Mouse (Mus musculus) heart, embryonic 13.5 days (tissue): Measurements from ENCODE around the gene Cyld. TPM values are rescaled to one million over a fixed set of nuclear protein-coding genes. Genes with fewer than 3 reads are reported as not detected.
"Not testable (repeated sequence)": the region's sequence is repeated elsewhere in the genome, so short reads cannot be mapped to it uniquely, and the experiment has no call there.

Source experiments
- ATAC-seq: fragments of 200-750 bp; cut with Nextera tagmentation; 2 replicates; pipeline ENCODE4 v1.8.0; 2017; ENCODE audit warnings: moderate TSS enrichment; ENCODE audit not compliant: insufficient number of reproducible peaks, low FRiP score, low TSS enrichment; ENCODE audit errors: extremely low read depth
- H3K27ac ChIP-seq: fragments of 300-500 bp; sonication (generic); replicated peaks from 2 replicates; pipeline ENCODE4 v1.5.1; 2015; ENCODE audit warnings: moderate library complexity, mild to moderate bottlenecking, inconsistent platforms
- H3K27me3 ChIP-seq: fragments of 300-500 bp; sonication (generic); replicated peaks from 2 replicates; pipeline ENCODE4 v1.6.1; 2015; ENCODE audit warnings: mild to moderate bottlenecking, inconsistent platforms
- H3K36me3 ChIP-seq: fragments of 300-500 bp; sonication (generic); 2 replicates; pipeline ENCODE4 v1.6.1; 2015; ENCODE audit warnings: mild to moderate bottlenecking, inconsistent platforms
- H3K4me1 ChIP-seq: fragments of 300-500 bp; sonication (generic); 2 replicates; pipeline ENCODE4 v1.6.1; 2015; ENCODE audit warnings: inconsistent platforms
- H3K4me2 ChIP-seq: fragments of 300-500 bp; sonication (generic); 2 replicates; pipeline ENCODE4 v1.6.1; 2015; ENCODE audit warnings: inconsistent platforms, mild to moderate bottlenecking, moderate library complexity
- H3K4me3 ChIP-seq: fragments of 300-500 bp; sonication (generic); 2 replicates; pipeline ENCODE4 v1.5.1; 2015; ENCODE audit warnings: moderate library complexity, mild to moderate bottlenecking, inconsistent platforms
- H3K9ac ChIP-seq: fragments of 300-500 bp; sonication (generic); 2 replicates; pipeline ENCODE4 v1.6.1; 2015; ENCODE audit warnings: inconsistent platforms, mild to moderate bottlenecking, moderate library complexity
- H3K9me3 ChIP-seq: fragments of 300-500 bp; sonication (generic); 2 replicates; pipeline ENCODE4 v1.6.1; 2016; ENCODE audit warnings: inconsistent platforms
- WGBS: fragments of 180-500 bp; shearing (Covaris S2); methylation state at CpG from one replicate; pipeline ENCODE4 v1.1.7; 2015; ENCODE audit warnings: mixed read lengths; 5-methylcytosine and 5-hydroxymethylcytosine counted together
- polyA plus RNA-seq: library from polyadenylated mRNA; unstranded; fragments of >200 nt; fragmentation: Nextera tagmentation; extraction: Ambion mirVana; gene quantifications from 2 replicates; pipeline ENCODE4 v1.2.1, GENCODE M21; 2015

Gene Cyld
- polyA plus RNA-seq = 8.1 and 8.8 TPM in 2 replicates

- H3K9me3 ChIP-seq = no peaks in the 10 kb centered on the region
- peak within 1 kb of the TSS; percentile 95 for H3K9ac ChIP-seq
- H3K4me3 ChIP-seq = peak within 1 kb of the TSS; percentile 90
- peak within 1 kb of the TSS; percentile 89 for H3K4me2 ChIP-seq
- WGBS = under 1% methylated on average over 79 of the region's 80 CpGs
- H3K27ac ChIP-seq = peak within 1 kb of the TSS; percentile 74
- H3K36me3 ChIP-seq = no peaks in the 10 kb centered on the region
- H3K27me3 ChIP-seq = no peaks in the 10 kb centered on the region; the same call in 1 of the 2 replicates
- peak; percentile 99 for ATAC-seq
- H3K4me1 ChIP-seq = peaks cover 16% of the 10 kb centered on the region
Measured at GRCm38 (mm10) chr8:88696721-88697641, at the start of gene Cyld. TSS of gene Cyld (plus strand) at chr8:88697028.

DNA sequence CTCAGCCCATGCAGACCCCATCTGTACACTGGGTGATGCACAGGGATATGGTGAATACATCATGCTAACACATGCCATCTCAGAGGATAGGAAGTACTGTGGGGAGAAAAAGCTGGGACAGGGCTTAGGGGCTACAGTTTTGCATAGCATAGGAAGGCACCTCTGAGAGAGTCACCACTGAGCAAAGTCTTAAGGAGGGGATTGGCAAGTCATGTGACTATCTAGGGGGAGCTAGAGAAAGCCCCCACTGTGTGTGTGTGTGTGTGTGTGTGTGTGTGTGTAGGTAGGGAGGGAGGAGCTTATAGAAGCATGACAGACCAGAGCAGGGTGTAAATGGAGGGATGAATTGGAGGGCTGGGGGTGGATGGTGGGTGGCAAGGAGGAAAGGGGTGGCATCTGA lies 48.5 kb upstream of the Cyld start:
- Histone ChIP-seq H3K4me1 (peaks cover 12% of the 10 kb centered on the region), H3K4me2 (no peak overlapping the region), H3K27ac (no peak overlapping the region), H3K27me3 (peaks cover 29% of the 10 kb centered on the region), H3K9ac (no peak overlapping the region), H3K36me3 (no peaks in the 10 kb centered on the region), H3K9me3 (no peaks in the 10 kb centered on the region), H3K4me3 (no peak overlapping the region)
- no peak for ATAC-seq

- Histone ChIP-seq H3K27me3 (peaks cover 29% of the 10 kb centered on the region), H3K4me1 (peaks cover 12% of the 10 kb centered on the region), H3K36me3 (no peaks in the 10 kb centered on the region), H3K27ac (no peak overlapping the region), H3K4me3 (no peak overlapping the region), H3K9me3 (no peaks in the 10 kb centered on the region), H3K4me2 (no peak overlapping the region), H3K9ac (no peak overlapping the region)
- ATAC-seq = no peak
- 63% methylated on average over 6 of the region's 6 CpGs for WGBS
Measured at GRCm38 (mm10) chr8:88650016-88650708, 46.7 kb upstream of the Cyld start.

- not testable (repeated sequence) for H3K9me3 ChIP-seq, H3K4me3 ChIP-seq, H3K9ac ChIP-seq, H3K27ac ChIP-seq, H3K4me2 ChIP-seq, ATAC-seq, H3K36me3 ChIP-seq
- Histone ChIP-seq H3K27me3 (peaks cover 29% of the 10 kb centered on the region), H3K4me1 (peaks cover 12% of the 10 kb centered on the region)
- WGBS = 51% methylated on average over 4 of the region's 4 CpGs
Measured at GRCm38 (mm10) chr8:88651122-88651521, 45.7 kb upstream of the Cyld start.

GRCm38 (mm10) chr8:88655334-88655733 lies 41.5 kb upstream of the Cyld start:
- H3K4me2 ChIP-seq = no peak overlapping the region
- peaks cover 3% of the 10 kb centered on the region; the same call in 1 of the 2 replicates for H3K27me3 ChIP-seq
- no peak overlapping the region for H3K27ac ChIP-seq
- no peak overlapping the region for H3K9ac ChIP-seq
- H3K36me3 ChIP-seq = no peaks in the 10 kb centered on the region
- ATAC-seq = no peak
- H3K4me1 ChIP-seq = no peaks in the 10 kb centered on the region
- no peaks in the 10 kb centered on the region; the same call in 1 of the 2 replicates for H3K9me3 ChIP-seq
- no peak overlapping the region for H3K4me3 ChIP-seq

GRCm38 (mm10) chr8:88659873-88660272 lies 37.0 kb upstream of the Cyld start:
- 85% methylated on average over 3 of the region's 3 CpGs for WGBS

DNA sequence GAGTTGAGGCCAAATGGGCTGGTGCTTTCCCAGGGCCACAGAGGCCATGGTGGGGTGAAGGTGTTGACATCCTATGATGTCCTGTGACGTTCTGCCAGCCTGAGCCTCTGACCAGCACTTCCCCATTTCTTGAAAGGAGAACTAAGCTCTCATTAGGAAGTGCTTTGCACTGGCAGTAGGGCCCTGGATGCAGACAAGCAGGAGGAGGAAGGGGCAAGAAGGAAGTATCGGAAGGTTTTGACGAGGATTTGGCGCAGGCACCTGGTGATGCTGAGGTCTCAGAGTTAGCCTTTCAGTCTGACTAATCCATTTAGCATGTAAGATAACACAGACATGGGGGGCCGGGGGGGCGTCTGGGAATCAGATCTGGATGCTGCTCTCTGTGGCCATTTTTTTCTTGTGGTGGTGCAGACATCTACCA lies 34.4 kb upstream of the Cyld start:
- H3K27me3 ChIP-seq = peaks cover 15% of the 10 kb centered on the region
- no peak overlapping the region for H3K4me2 ChIP-seq
- no peaks in the 10 kb centered on the region for H3K9me3 ChIP-seq
- H3K27ac ChIP-seq = no peak overlapping the region
- no peak overlapping the region for H3K9ac ChIP-seq
- no peaks in the 10 kb centered on the region for H3K36me3 ChIP-seq
- no peaks in the 10 kb centered on the region for H3K4me1 ChIP-seq
- no peak overlapping the region for H3K4me3 ChIP-seq
- ATAC-seq = no peak
- WGBS = 49% methylated on average over 6 of the region's 6 CpGs

More at GRCm38 (mm10) chr8:88659873-88660272, 37.0 kb upstream of the Cyld start:
- Histone ChIP-seq H3K9me3 (no peaks in the 10 kb centered on the region; the same call in 1 of the 2 replicates), H3K27me3 (peaks cover 10% of the 10 kb centered on the region), H3K4me1 (no peaks in the 10 kb centered on the region), H3K4me3 (no peak overlapping the region), H3K4me2 (no peak overlapping the region), H3K27ac (no peak overlapping the region), H3K36me3 (no peaks in the 10 kb centered on the region), H3K9ac (no peak overlapping the region)
- no peak for ATAC-seq

DNA sequence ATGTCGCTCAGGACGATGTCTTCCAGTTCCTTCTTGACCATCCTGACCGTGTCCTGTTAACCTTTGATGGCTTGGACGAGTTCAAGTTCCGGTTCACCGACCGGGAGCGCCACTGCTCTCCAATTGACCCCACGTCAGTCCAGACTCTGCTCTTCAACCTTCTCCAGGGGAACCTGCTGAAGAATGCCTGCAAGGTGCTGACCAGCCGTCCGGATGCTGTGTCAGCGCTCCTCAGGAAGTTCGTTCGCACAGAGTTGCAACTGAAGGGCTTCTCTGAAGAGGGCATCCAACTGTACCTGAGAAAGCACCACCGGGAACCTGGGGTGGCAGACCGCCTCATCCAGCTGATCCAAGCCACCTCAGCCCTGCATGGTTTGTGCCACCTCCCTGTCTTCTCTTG lies 32.7 kb upstream of the Cyld start:
- Histone ChIP-seq H3K4me3 (no peak overlapping the region), H3K4me2 (no peak overlapping the region), H3K9ac (no peak overlapping the region), H3K27me3 (peaks cover 19% of the 10 kb centered on the region), H3K27ac (no peak overlapping the region), H3K9me3 (no peaks in the 10 kb centered on the region), H3K4me1 (no peaks in the 10 kb centered on the region), H3K36me3 (no peaks in the 10 kb centered on the region)
- no peak for ATAC-seq
- WGBS = 81% methylated on average over 16 of the region's 16 CpGs

GRCm38 (mm10) chr8:88664947-88665346 lies 31.9 kb upstream of the Cyld start:
- no peak for ATAC-seq
- Histone ChIP-seq H3K27ac (no peak overlapping the region), H3K27me3 (peaks cover 21% of the 10 kb centered on the region), H3K4me2 (no peak overlapping the region), H3K4me1 (no peaks in the 10 kb centered on the region), H3K4me3 (no peak overlapping the region), H3K9ac (no peak overlapping the region), H3K9me3 (no peaks in the 10 kb centered on the region), H3K36me3 (no peaks in the 10 kb centered on the region)
- WGBS = 76% methylated on average over 19 of the region's 19 CpGs

GRCm38 (mm10) chr8:88666435-88666834 lies 30.4 kb upstream of the Cyld start:
- Histone ChIP-seq H3K4me3 (no peak overlapping the region), H3K9me3 (no peaks in the 10 kb centered on the region), H3K4me1 (no peaks in the 10 kb centered on the region), H3K4me2 (no peak overlapping the region), H3K9ac (no peak overlapping the region), H3K36me3 (no peaks in the 10 kb centered on the region), H3K27ac (no peak overlapping the region), H3K27me3 (peaks cover 26% of the 10 kb centered on the region)
- WGBS = 44% methylated on average over 1 of the region's 1 CpGs
- no peak for ATAC-seq

- ATAC-seq = no peak
- Histone ChIP-seq H3K9ac (no peak overlapping the region), H3K36me3 (no peaks in the 10 kb centered on the region), H3K27ac (no peak overlapping the region), H3K4me2 (no peak overlapping the region), H3K4me3 (no peak overlapping the region), H3K27me3 (peaks cover 27% of the 10 kb centered on the region), H3K4me1 (no peaks in the 10 kb centered on the region), H3K9me3 (no peaks in the 10 kb centered on the region)
- WGBS = 63% methylated on average over 10 of the region's 14 CpGs
Measured at GRCm38 (mm10) chr8:88668400-88669086, 28.3 kb upstream of the Cyld start.
